Mouse (Mus musculus): Measurements from ENCODE around the gene Spns3. TPM values are rescaled to one million over a fixed set of nuclear protein-coding genes. Genes with fewer than 3 reads are reported as not detected.

The Spns3 gene
- polyA plus RNA-seq, 1 experiment from 2014 or later: 0.95 TPM

GRCm38 (mm10) chr11:72507651-72508050 lies 42.7 kb downstream of the Spns3 start:
- Histone ChIP-seq H3K4me2 (replicated peaks) (no peak overlapping the region), H3K27me3 (no peaks in the 10 kb centered on the region), H3K9me3 (replicated peaks) (no peaks in the 10 kb centered on the region), H3K9ac (no peak overlapping the region), H3K4me3 (replicated peaks) (no peak overlapping the region), H3K36me3 (no peaks in the 10 kb centered on the region), H3K4me1 (peaks cover 9% of the 10 kb centered on the region), H3K27ac (replicated peaks) (no peak overlapping the region)
- no peak for ATAC-seq (ENCODE audit: insufficient number of reproducible peaks, low FRiP score, low TSS enrichment, low read depth)

GRCm38 (mm10) chr11:72504016-72504797 lies 46.1 kb downstream of the Spns3 start:
- Histone ChIP-seq H3K36me3 (no peaks in the 10 kb centered on the region), H3K4me2 (replicated peaks) (no peak overlapping the region), H3K4me3 (replicated peaks) (no peak overlapping the region), H3K27ac (replicated peaks) (no peak overlapping the region), H3K9me3 (replicated peaks) (no peaks in the 10 kb centered on the region), H3K9ac (no peak overlapping the region), H3K4me1 (peaks cover 21% of the 10 kb centered on the region), H3K27me3 (no peaks in the 10 kb centered on the region)
- no peak for ATAC-seq (ENCODE audit: insufficient number of reproducible peaks, low FRiP score, low TSS enrichment, low read depth)
- WGBS: 68% methylated on average over 10 of the region's 10 CpGs

- H3K27me3 ChIP-seq: no peaks in the 10 kb centered on the region
- H3K9me3 ChIP-seq (replicated peaks): no peaks in the 10 kb centered on the region
- no peak for ATAC-seq (ENCODE audit: insufficient number of reproducible peaks, low FRiP score, low TSS enrichment, low read depth)
- no peak overlapping the region for H3K4me2 ChIP-seq (replicated peaks)
- H3K9ac ChIP-seq: no peak overlapping the region
- no peak overlapping the region for H3K27ac ChIP-seq (replicated peaks)
- H3K4me1 ChIP-seq: peaks cover 21% of the 10 kb centered on the region
- 33% methylated on average over 5 of the region's 5 CpGs for WGBS
- H3K36me3 ChIP-seq: no peaks in the 10 kb centered on the region
- H3K4me3 ChIP-seq (replicated peaks): no peak overlapping the region
Observed at GRCm38 (mm10) chr11:72503501-72503921, 46.8 kb downstream of the Spns3 start.

- WGBS: 15% methylated on average over 8 of the region's 8 CpGs
Observed at GRCm38 (mm10) chr11:72502236-72502635, 48.1 kb downstream of the Spns3 start.

GRCm38 (mm10) chr11:72501426-72502002 lies 48.8 kb downstream of the Spns3 start:
- peaks cover 3% of the 10 kb centered on the region; the same call in 1 of the 2 replicates for H3K27me3 ChIP-seq
- peak; percentile 64; the same call in 1 of the 2 replicates for ATAC-seq (ENCODE audit: insufficient number of reproducible peaks, low FRiP score, low TSS enrichment, low read depth)
- no peak overlapping the region for H3K9ac ChIP-seq
- H3K4me1 ChIP-seq: peaks cover 21% of the 10 kb centered on the region
- peak overlapping the region; percentile 48 for H3K27ac ChIP-seq (replicated peaks)
- no peak overlapping the region for H3K4me3 ChIP-seq (replicated peaks)
- WGBS: 6% methylated on average over 5 of the region's 5 CpGs
- no peaks in the 10 kb centered on the region for H3K9me3 ChIP-seq (replicated peaks)
- no peak overlapping the region for H3K4me2 ChIP-seq (replicated peaks)
- no peaks in the 10 kb centered on the region for H3K36me3 ChIP-seq

More at GRCm38 (mm10) chr11:72502236-72502635, 48.1 kb downstream of the Spns3 start:
- H3K36me3 ChIP-seq: no peaks in the 10 kb centered on the region
- no peak overlapping the region for H3K4me2 ChIP-seq (replicated peaks)
- H3K9me3 ChIP-seq (replicated peaks): no peaks in the 10 kb centered on the region
- ATAC-seq (ENCODE audit: insufficient number of reproducible peaks, low FRiP score, low TSS enrichment, low read depth): no peak
- no peak overlapping the region for H3K9ac ChIP-seq
- peaks cover 21% of the 10 kb centered on the region for H3K4me1 ChIP-seq
- H3K27me3 ChIP-seq: peaks cover 3% of the 10 kb centered on the region; the same call in 1 of the 2 replicates
- H3K27ac ChIP-seq (replicated peaks): 0 out of 2 replicates have a peak overlapping the region, but pooled peaks have one; percentile 48
- H3K4me3 ChIP-seq (replicated peaks): no peak overlapping the region

GRCm38 (mm10) chr11:72500139-72500538 lies 50.2 kb downstream of the Spns3 start:
- Histone ChIP-seq H3K4me3 (replicated peaks) (no peak overlapping the region), H3K9ac (no peak overlapping the region), H3K27me3 (peaks cover 3% of the 10 kb centered on the region; the same call in 1 of the 2 replicates), H3K27ac (replicated peaks) (no peak overlapping the region), H3K4me1 (peaks cover 21% of the 10 kb centered on the region), H3K4me2 (replicated peaks) (no peak overlapping the region), H3K36me3 (no peaks in the 10 kb centered on the region), H3K9me3 (replicated peaks) (no peaks in the 10 kb centered on the region)
- 76% methylated on average over 4 of the region's 4 CpGs for WGBS
- no peak for ATAC-seq (ENCODE audit: insufficient number of reproducible peaks, low FRiP score, low TSS enrichment, low read depth)

GRCm38 (mm10) chr11:72497367-72497766 lies 52.9 kb downstream of the Spns3 start:
- no peak overlapping the region for H3K4me2 ChIP-seq (replicated peaks)
- H3K27me3 ChIP-seq: peaks cover 3% of the 10 kb centered on the region; the same call in 1 of the 2 replicates
- no peak overlapping the region for H3K4me3 ChIP-seq (replicated peaks)
- peaks cover 12% of the 10 kb centered on the region for H3K4me1 ChIP-seq
- WGBS: 36% methylated on average over 4 of the region's 4 CpGs
- no peak overlapping the region for H3K27ac ChIP-seq (replicated peaks)
- no peaks in the 10 kb centered on the region for H3K36me3 ChIP-seq
- no peak overlapping the region for H3K9ac ChIP-seq
- no peaks in the 10 kb centered on the region for H3K9me3 ChIP-seq (replicated peaks)
- no peak for ATAC-seq (ENCODE audit: insufficient number of reproducible peaks, low FRiP score, low TSS enrichment, low read depth)

GRCm38 (mm10) chr11:72496775-72497174 lies 53.5 kb downstream of the Spns3 start:
- no peak for ATAC-seq (ENCODE audit: insufficient number of reproducible peaks, low FRiP score, low TSS enrichment, low read depth)
- WGBS: 53% methylated on average over 1 of the region's 1 CpGs
- H3K27ac ChIP-seq (replicated peaks): no peak overlapping the region
- no peaks in the 10 kb centered on the region for H3K36me3 ChIP-seq
- peaks cover 3% of the 10 kb centered on the region; the same call in 1 of the 2 replicates for H3K27me3 ChIP-seq
- H3K9ac ChIP-seq: no peak overlapping the region
- no peak overlapping the region for H3K4me3 ChIP-seq (replicated peaks)
- H3K4me2 ChIP-seq (replicated peaks): no peak overlapping the region
- peaks cover 7% of the 10 kb centered on the region for H3K4me1 ChIP-seq
- H3K9me3 ChIP-seq (replicated peaks): no peaks in the 10 kb centered on the region

- ATAC-seq (ENCODE audit: insufficient number of reproducible peaks, low FRiP score, low TSS enrichment, low read depth): no peak
- no peak overlapping the region for H3K4me2 ChIP-seq (replicated peaks)
- 0 out of 2 replicates have a peak, but pooled peaks cover under 1% of the 10 kb centered on the region for H3K4me1 ChIP-seq
- 59% methylated on average over 3 of the region's 3 CpGs for WGBS
- no peak overlapping the region for H3K27ac ChIP-seq (replicated peaks)
- H3K36me3 ChIP-seq: no peaks in the 10 kb centered on the region
- H3K4me3 ChIP-seq (replicated peaks): no peak overlapping the region
- H3K9ac ChIP-seq: no peak overlapping the region
- peaks cover 3% of the 10 kb centered on the region; the same call in 1 of the 2 replicates for H3K27me3 ChIP-seq
- no peaks in the 10 kb centered on the region for H3K9me3 ChIP-seq (replicated peaks)
Observed at GRCm38 (mm10) chr11:72496066-72496465, 54.2 kb downstream of the Spns3 start.

- Histone ChIP-seq H3K36me3 (no peaks in the 10 kb centered on the region), H3K27me3 (peaks cover 12% of the 10 kb centered on the region), H3K27ac (replicated peaks) (no peak overlapping the region), H3K4me3 (replicated peaks) (no peak overlapping the region), H3K9ac (no peak overlapping the region), H3K4me1 (peaks cover 8% of the 10 kb centered on the region), H3K9me3 (replicated peaks) (no peaks in the 10 kb centered on the region), H3K4me2 (replicated peaks) (no peak overlapping the region)
- WGBS: 46% methylated on average over 8 of the region's 8 CpGs
- no peak for ATAC-seq (ENCODE audit: insufficient number of reproducible peaks, low FRiP score, low TSS enrichment, low read depth)
Observed at GRCm38 (mm10) chr11:72494046-72494988, 56.0 kb downstream of the Spns3 start.
